Mouse (Mus musculus) thymus, adult 2 months (tissue): Measurements from ENCODE around the gene Meig1.

ENCODE experiments used
- CTCF ChIP-seq: fragments of 200-500 bp; IDR thresholded peaks from 2 replicates; pipeline ENCODE4 v1.5.1; 2012; ENCODE audit warnings: mild to moderate bottlenecking, control low read depth, low read length, moderate library complexity, borderline replicate concordance; ENCODE audit not compliant: control insufficient read depth, poor library complexity, insufficient read depth; ENCODE audit errors: extremely low read depth
- POLR2A ChIP-seq: fragments of 200-500 bp; IDR thresholded peaks from 2 replicates; pipeline ENCODE4 v1.6.1; 2012; ENCODE audit warnings: mild to moderate bottlenecking, low read length, control low read depth, moderate library complexity; ENCODE audit not compliant: control insufficient read depth, poor library complexity, insufficient read depth; ENCODE audit errors: extremely low read depth

DNA sequence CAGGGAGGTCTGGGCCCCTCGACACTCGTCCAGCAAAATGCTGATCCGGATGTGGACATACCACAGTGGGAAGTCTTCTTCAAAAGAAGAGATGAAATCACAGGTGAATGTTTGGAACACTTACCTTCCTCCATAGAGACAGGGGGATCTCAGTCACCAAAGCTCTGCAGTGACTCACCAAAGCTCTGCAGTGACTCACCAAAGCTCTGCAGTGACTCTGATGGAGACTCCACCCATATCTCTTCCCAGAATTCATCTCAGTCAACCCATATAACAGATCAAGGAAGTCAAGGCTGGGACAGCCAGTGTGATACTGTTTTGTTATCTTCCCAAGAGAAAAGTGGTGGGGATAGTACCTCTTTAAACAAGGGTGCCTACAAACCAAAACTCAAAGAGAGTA lies 30.6 kb upstream of the Meig1 start:
- no peak for TF ChIP-seq POLR2A
- no peak for TF ChIP-seq CTCF
